Mouse (Mus musculus): ENCODE data around the gene Casz1. TPM values are rescaled to one million over a fixed set of nuclear protein-coding genes. Genes with fewer than 3 reads are reported as not detected.

The Casz1 gene
- polyA plus RNA-seq, 2 experiments: 5.5 to 7.4 TPM

DNA sequence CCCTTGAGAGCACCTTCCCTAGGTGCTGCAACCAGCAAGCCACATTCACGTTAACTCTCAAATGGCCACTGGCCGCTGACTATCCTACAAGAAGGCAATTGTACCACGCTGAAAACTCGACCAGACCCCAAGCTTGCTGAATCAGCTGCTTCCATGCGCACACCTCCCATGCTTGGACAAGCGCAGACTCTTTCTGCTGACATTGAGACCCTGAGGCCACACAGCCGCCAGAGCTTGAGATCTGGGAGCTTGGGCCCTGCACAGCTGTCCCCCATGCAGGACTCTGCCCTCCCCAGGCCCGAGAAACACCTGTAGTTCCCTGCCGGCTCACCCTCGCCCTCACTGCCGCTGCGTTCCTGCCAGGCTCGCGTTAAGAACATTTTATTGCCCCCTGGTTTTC lies 168.5 kb downstream of the Casz1 start:
- Histone ChIP-seq H3K27me3 (ENCODE audit: control insufficient read depth, insufficient read depth, low read length) (peaks cover 15% of the 10 kb centered on the region), H3K4me3 (replicated peaks; ENCODE audit: low read length) (no peak overlapping the region), H3K27ac (replicated peaks; ENCODE audit: low read depth, low read length) (no peak overlapping the region), H3K9ac (ENCODE audit: low read depth, low read length, severe bottlenecking) (no peak overlapping the region), H3K4me1 (ENCODE audit: control insufficient read depth, insufficient read depth, low read length) (peaks cover 13% of the 10 kb centered on the region), H3K9me3 (ENCODE audit: control insufficient read depth, low read length) (no peaks in the 10 kb centered on the region), H3K4me2 (replicated peaks; ENCODE audit: low read depth, low read length, severe bottlenecking) (no peak overlapping the region), H3K36me3 (ENCODE audit: control insufficient read depth, insufficient read depth, low read length) (no peaks in the 10 kb centered on the region)
- 34% methylated on average over 14 of the region's 14 CpGs for WGBS
- no peak for TF ChIP-seq POLR2A (IDR thresholded peaks at IDR 0.05; ENCODE audit: borderline replicate concordance, extremely low read depth, insufficient read depth, insufficient read length)
- no peak for DNase-seq (ENCODE audit: low spot score)
- ATAC-seq (ENCODE audit: low FRiP score, low read depth): no peak

GRCm38 (mm10) chr4:148973387-148973786 lies 169.2 kb downstream of the Casz1 start:
- Histone ChIP-seq H3K9ac (ENCODE audit: low read depth, low read length, severe bottlenecking) (no peak overlapping the region), H3K4me1 (ENCODE audit: control insufficient read depth, insufficient read depth, low read length) (peaks cover 13% of the 10 kb centered on the region), H3K36me3 (ENCODE audit: control insufficient read depth, insufficient read depth, low read length) (no peaks in the 10 kb centered on the region), H3K4me3 (replicated peaks; ENCODE audit: low read length) (no peak overlapping the region), H3K27ac (replicated peaks; ENCODE audit: low read depth, low read length) (no peak overlapping the region), H3K9me3 (ENCODE audit: control insufficient read depth, low read length) (no peaks in the 10 kb centered on the region), H3K4me2 (replicated peaks; ENCODE audit: low read depth, low read length, severe bottlenecking) (no peak overlapping the region), H3K27me3 (ENCODE audit: control insufficient read depth, insufficient read depth, low read length) (peaks cover 14% of the 10 kb centered on the region; the same call in 1 of the 2 replicates)
- TF ChIP-seq POLR2A (IDR thresholded peaks at IDR 0.05; ENCODE audit: borderline replicate concordance, extremely low read depth, insufficient read depth, insufficient read length): no peak
- WGBS: 75% methylated on average over 14 of the region's 14 CpGs
- ATAC-seq (ENCODE audit: low FRiP score, low read depth) (no peak), DNase-seq (ENCODE audit: low spot score) (no peak)

DNA sequence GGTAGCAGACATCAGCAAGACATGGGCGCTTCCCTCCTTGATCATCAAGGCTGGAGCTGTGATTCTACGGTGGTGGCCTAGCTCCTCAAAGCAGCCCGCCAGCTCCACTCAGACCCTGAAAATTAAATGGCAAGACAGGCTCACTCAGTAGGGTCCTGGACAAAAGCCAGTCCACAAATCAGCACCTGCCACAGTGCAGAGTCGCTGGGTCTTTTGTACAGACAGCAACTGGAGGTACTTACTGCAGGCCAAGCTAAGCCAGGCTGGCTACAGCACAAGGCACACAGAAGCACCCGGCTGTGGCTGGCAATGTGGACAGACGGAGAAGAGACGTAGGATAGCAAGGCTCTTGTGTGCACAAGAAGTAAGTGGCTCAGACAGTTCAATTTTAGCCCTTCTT lies 170.6 kb downstream of the Casz1 start:
- Histone ChIP-seq H3K27ac (replicated peaks; ENCODE audit: low read depth, low read length) (no peak overlapping the region), H3K4me2 (replicated peaks; ENCODE audit: low read depth, low read length, severe bottlenecking) (no peak overlapping the region), H3K4me3 (replicated peaks; ENCODE audit: low read length) (no peak overlapping the region), H3K36me3 (ENCODE audit: control insufficient read depth, insufficient read depth, low read length) (no peaks in the 10 kb centered on the region), H3K9me3 (ENCODE audit: control insufficient read depth, low read length) (no peaks in the 10 kb centered on the region), H3K4me1 (ENCODE audit: control insufficient read depth, insufficient read depth, low read length) (peaks cover 19% of the 10 kb centered on the region), H3K9ac (ENCODE audit: low read depth, low read length, severe bottlenecking) (no peak overlapping the region), H3K27me3 (ENCODE audit: control insufficient read depth, insufficient read depth, low read length) (peaks cover 7% of the 10 kb centered on the region; the same call in 1 of the 2 replicates)
- DNase-seq (ENCODE audit: low spot score) (no peak), ATAC-seq (ENCODE audit: low FRiP score, low read depth) (no peak)
- TF ChIP-seq POLR2A (IDR thresholded peaks at IDR 0.05; ENCODE audit: borderline replicate concordance, extremely low read depth, insufficient read depth, insufficient read length): no peak
- WGBS: 54% methylated on average over 7 of the region's 7 CpGs

GRCm38 (mm10) chr4:148978221-148978855 lies 174.1 kb downstream of the Casz1 start:
- peaks cover 15% of the 10 kb centered on the region for H3K4me1 ChIP-seq (ENCODE audit: control insufficient read depth, insufficient read depth, low read length)
- WGBS: 42% methylated on average over 9 of the region's 9 CpGs
- H3K4me2 ChIP-seq (replicated peaks; ENCODE audit: low read depth, low read length, severe bottlenecking): no peak overlapping the region
- no peak for TF ChIP-seq POLR2A (IDR thresholded peaks at IDR 0.05; ENCODE audit: borderline replicate concordance, extremely low read depth, insufficient read depth, insufficient read length)
- no peaks in the 10 kb centered on the region for H3K36me3 ChIP-seq (ENCODE audit: control insufficient read depth, insufficient read depth, low read length)
- no peak for DNase-seq (ENCODE audit: low spot score)
- no peak for ATAC-seq (ENCODE audit: low FRiP score, low read depth)
- peaks cover 10% of the 10 kb centered on the region; the same call in 1 of the 2 replicates for H3K27me3 ChIP-seq (ENCODE audit: control insufficient read depth, insufficient read depth, low read length)
- H3K9me3 ChIP-seq (ENCODE audit: control insufficient read depth, low read length): no peaks in the 10 kb centered on the region
- no peak overlapping the region for H3K9ac ChIP-seq (ENCODE audit: low read depth, low read length, severe bottlenecking)
- H3K4me3 ChIP-seq (replicated peaks; ENCODE audit: low read length): no peak overlapping the region
- H3K27ac ChIP-seq (replicated peaks; ENCODE audit: low read depth, low read length): no peak overlapping the region; the same call in 1 of the 2 replicates

- TF ChIP-seq POLR2A (IDR thresholded peaks at IDR 0.05; ENCODE audit: borderline replicate concordance, extremely low read depth, insufficient read depth, insufficient read length): no peak
- Histone ChIP-seq H3K9ac (ENCODE audit: low read depth, low read length, severe bottlenecking) (no peak overlapping the region), H3K4me2 (replicated peaks; ENCODE audit: low read depth, low read length, severe bottlenecking) (no peak overlapping the region), H3K36me3 (ENCODE audit: control insufficient read depth, insufficient read depth, low read length) (no peaks in the 10 kb centered on the region), H3K4me3 (replicated peaks; ENCODE audit: low read length) (no peak overlapping the region), H3K9me3 (ENCODE audit: control insufficient read depth, low read length) (no peaks in the 10 kb centered on the region), H3K27me3 (ENCODE audit: control insufficient read depth, insufficient read depth, low read length) (peaks cover 16% of the 10 kb centered on the region; the same call in 1 of the 2 replicates), H3K4me1 (ENCODE audit: control insufficient read depth, insufficient read depth, low read length) (peaks cover 14% of the 10 kb centered on the region), H3K27ac (replicated peaks; ENCODE audit: low read depth, low read length) (no peak overlapping the region)
- WGBS: 72% methylated on average over 11 of the region's 11 CpGs
- no peak for ATAC-seq (ENCODE audit: low FRiP score, low read depth)
- DNase-seq (ENCODE audit: low spot score): no peak
These were observed 174.7 kb downstream of the Casz1 start for GRCm38 (mm10) chr4:148978926-148979325.

Measured in limb, embryonic 14.5 days (tissue).